Mouse (Mus musculus) brain, embryonic 18.5 days (tissue): ENCODE measurements around the gene Ankmy1.
A peak's percentile ranks its signal among the peaks of the same experiment; 100 is the strongest.

Experiments
- DNase-seq: peaks from one replicate; pipeline ENCODE4 v3.0.0-alpha.2; 2012; ENCODE audit warnings: low read depth, low spot score

Gene Ankmy1

GRCm38 (mm10) chr1:92875360-92876111, 27.2 kb downstream of the Ankmy1 start:
- DNase-seq: no peak

- DNase-seq: no peak
Measured at GRCm38 (mm10) chr1:92874011-92874410, 28.7 kb downstream of the Ankmy1 start.

- no peak for DNase-seq
Measured at GRCm38 (mm10) chr1:92872666-92873065, 30.0 kb downstream of the Ankmy1 start.

- DNase-seq: no peak
Measured at GRCm38 (mm10) chr1:92869985-92870384, 32.7 kb downstream of the Ankmy1 start.

- DNase-seq: no peak
Measured at GRCm38 (mm10) chr1:92866170-92866569, 36.5 kb downstream of the Ankmy1 start.

GRCm38 (mm10) chr1:92863268-92863667, 39.4 kb downstream of the Ankmy1 start:
- no peak for DNase-seq

GRCm38 (mm10) chr1:92861503-92861902, 41.2 kb downstream of the Ankmy1 start:
- DNase-seq: no peak

GRCm38 (mm10) chr1:92852450-92852849, 50.3 kb downstream of the Ankmy1 start:
- DNase-seq: no peak

- no peak for DNase-seq
Measured at GRCm38 (mm10) chr1:92849938-92850574, 52.6 kb downstream of the Ankmy1 start.

- no peak for DNase-seq
Measured at GRCm38 (mm10) chr1:92849491-92849890, 53.2 kb downstream of the Ankmy1 start.

- peak; percentile 79 for DNase-seq
Measured at GRCm38 (mm10) chr1:92847873-92848839, 54.5 kb downstream of the Ankmy1 start.

GRCm38 (mm10) chr1:92845889-92846288, 56.8 kb downstream of the Ankmy1 start:
- no peak for DNase-seq

- DNase-seq: no peak
Measured at GRCm38 (mm10) chr1:92841427-92841826, 61.3 kb downstream of the Ankmy1 start.

GRCm38 (mm10) chr1:92840231-92840890, 62.3 kb downstream of the Ankmy1 start:
- DNase-seq: no peak

GRCm38 (mm10) chr1:92839211-92839610, 63.5 kb downstream of the Ankmy1 start:
- DNase-seq: no peak

- DNase-seq: no peak
Measured at GRCm38 (mm10) chr1:92837931-92838833, 64.5 kb downstream of the Ankmy1 start.

GRCm38 (mm10) chr1:92833987-92834706, 68.6 kb downstream of the Ankmy1 start:
- no peak for DNase-seq

GRCm38 (mm10) chr1:92832011-92833010, 70.4 kb downstream of the Ankmy1 start:
- no peak for DNase-seq
